Mouse (Mus musculus): Measurements from ENCODE around the gene Xrcc2. TPM values are rescaled to one million over a fixed set of nuclear protein-coding genes. Genes with fewer than 3 reads are reported as not detected.
"Not testable (repeated sequence)": the region's sequence is repeated elsewhere in the genome, so short reads cannot be mapped to it uniquely, and the experiment has no call there.

Xrcc2 gene
- total RNA-seq (2021), result 1 to 10 TPM; 1.6 to 1.8 TPM
- long read RNA-seq, experiment 1, transcript Xrcc2-201 (3 exons, 3,247 nt), result major isoform, 5 of 5 reads
- long read RNA-seq, experiment 1, partial matches to known transcripts, result 0 of 5 reads
- long read RNA-seq, experiment 1, other reads (novel, unspliced or antisense), result 0 of 5 reads
- long read RNA-seq, experiment 2, partial matches to known transcripts, result 0 of 5 reads
- long read RNA-seq, experiment 2, other reads (novel, unspliced or antisense), result 1 of 5 reads

DNA sequence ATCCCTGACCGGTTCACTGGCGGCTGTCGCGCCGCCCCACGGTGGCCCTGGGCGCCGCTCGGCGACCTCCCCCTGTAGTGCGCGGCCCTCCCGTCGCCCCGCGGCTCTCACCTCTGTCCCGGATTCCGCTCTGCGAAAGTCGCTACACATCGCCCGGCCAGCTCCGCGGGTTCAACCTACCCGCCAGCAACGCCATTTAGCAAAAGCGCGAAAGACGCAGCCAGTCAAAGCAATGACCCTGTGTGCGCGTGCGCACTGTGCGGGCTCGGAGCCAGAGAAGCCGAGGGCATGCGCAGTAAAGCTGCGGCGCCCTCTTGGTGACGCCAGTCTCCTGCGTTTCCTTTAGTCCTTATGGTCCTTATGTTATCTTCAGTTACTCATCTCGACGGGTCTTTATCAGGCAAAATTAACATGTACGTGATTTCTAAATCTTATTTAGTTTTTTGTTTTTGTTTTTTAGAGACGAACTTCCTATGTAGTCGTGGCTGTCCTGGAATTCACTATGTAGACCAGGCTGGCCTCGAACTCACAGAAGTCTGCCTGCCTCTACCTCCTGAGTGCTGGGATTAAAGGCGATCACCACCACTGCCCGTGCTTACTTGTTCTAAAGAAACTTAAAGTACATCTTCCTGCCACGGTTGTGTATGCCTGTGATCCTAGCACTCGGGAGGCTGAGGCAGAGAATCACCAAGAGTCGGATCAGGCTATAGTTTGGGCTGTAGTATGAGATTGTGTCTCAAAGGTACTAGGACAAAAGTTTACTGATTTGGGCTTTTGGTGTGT lies at the start of gene Xrcc2:
TSS of gene Xrcc2 (minus strand) at position 259 of the 783 bp plus-strand sequence.
- DNase-seq, result peak; percentile 94
- intact Hi-C loops (cut with DNase I; ENCODE audit: low total_unique reads), result no loop called here

DNA sequence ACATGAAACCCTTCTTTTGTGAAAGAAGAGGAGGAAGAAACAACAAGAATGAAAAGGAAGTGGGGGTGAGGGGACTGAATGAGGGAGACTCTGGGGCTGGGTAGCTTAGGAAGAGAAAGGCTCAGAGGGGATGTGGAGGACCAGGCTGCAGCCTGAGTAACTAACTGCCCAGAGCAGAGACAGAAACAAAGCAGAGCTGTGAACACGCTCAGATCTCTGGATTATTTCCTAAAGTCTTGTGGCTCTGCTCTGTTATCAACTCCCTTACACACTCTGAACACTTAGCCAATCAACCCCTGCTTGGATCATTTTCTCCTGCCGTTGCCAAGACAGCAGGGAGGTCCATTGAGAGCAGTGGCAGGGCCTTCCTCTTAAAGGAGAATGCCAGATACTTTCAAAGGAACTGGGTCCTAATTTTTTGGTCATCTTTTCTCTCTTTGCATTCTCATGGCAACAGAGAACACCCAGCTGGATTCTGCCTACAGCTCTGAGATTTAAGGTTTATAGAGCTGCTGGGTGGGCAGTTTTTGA lies 48.7 kb upstream of the Xrcc2 start:
- intact Hi-C loops (cut with DNase I; ENCODE audit: low total_unique reads), result no loop called here
- DNase-seq, result peak; percentile 24

- intact Hi-C loops (cut with DNase I; ENCODE audit: low total_unique reads), result no loop called here
- DNase-seq, result no peak
Observed at GRCm38 (mm10) chr5:25753556-25754235, 48.1 kb upstream of the Xrcc2 start.

DNA sequence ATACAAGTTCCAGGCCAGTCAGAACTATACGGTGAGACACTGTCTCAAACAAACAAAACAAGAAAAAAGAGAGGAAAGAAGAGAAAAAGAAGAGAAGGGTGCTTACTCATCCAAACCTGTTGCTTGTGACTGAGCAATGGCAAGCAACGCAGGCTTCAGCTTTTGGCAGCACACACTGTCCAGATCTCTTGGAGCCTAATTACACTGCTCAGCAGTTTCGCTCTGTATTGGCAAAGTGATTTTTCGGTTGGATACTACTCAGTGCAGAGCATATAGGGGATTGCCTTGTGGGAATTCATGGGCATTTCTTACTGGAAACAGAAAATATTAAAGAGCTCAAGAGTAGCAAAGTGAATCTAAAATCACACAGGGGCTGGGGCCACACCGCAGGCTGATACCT lies 47.2 kb upstream of the Xrcc2 start:
- DNase-seq, result no peak
- intact Hi-C loops (cut with DNase I; ENCODE audit: low total_unique reads), result no loop called here

- no peak for DNase-seq
- intact Hi-C loops (cut with DNase I; ENCODE audit: low total_unique reads), result no loop called here
Observed at GRCm38 (mm10) chr5:25751552-25751951, 45.9 kb upstream of the Xrcc2 start.

DNA sequence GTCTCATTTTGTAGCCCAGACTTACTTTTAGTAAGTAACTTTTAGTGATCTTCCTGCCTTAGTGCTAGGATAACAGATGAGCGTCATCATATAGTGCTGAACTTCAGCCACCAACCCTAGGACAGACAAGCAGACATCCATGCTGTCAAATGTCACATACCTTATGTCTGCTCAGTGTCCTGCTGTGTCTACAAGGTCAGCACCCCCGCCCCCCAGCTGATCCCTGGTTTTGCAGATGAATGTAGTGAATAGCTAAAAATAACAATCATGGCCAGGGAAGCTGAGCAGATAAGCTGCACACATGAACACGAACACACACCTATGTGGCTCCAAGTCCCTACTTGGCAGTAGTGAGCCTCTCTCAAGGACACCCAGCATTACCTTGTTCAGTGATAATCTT lies 43.0 kb upstream of the Xrcc2 start:
- intact Hi-C loops (cut with DNase I; ENCODE audit: low total_unique reads), result no loop called here
- DNase-seq, result no peak

DNA sequence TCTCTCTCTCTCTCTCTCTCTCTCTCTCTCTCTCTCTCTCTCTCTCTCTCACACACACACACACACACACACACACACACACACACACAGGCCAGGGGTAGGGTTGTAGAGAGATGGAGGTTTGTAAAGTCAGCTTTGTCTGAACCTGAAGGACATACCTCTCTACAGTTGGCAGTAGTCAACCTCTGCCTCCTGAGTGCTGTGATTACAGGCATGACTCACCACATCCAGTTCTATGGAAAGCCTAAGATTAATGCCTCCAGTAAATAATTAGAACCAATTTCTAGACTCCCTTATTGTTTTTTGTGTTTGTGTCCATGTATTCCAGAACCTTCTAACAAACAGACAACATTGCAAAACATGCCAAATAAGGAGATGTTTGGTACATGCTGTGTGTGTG lies 42.3 kb upstream of the Xrcc2 start:
- DNase-seq, result no peak
- intact Hi-C loops (cut with DNase I; ENCODE audit: low total_unique reads), result no loop called here

DNA sequence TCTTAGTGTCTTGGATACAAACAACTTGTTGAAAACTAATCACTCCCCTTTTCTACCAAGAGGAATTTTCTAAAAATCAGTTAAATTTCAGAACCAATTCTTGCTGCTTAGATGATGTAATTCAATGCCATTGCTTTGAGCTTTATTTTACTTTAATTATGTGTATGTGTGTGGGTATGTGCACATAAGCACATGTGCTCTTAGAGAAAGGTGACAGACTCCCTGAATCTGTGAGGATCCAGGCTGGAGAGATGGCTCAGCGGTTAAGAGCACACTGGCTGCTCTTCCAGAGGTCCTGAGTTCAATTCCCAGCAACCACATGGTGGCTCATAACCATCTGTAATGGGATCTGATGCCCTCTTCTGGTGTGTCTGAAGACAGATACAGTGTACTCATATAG lies 33.3 kb upstream of the Xrcc2 start:
- intact Hi-C loops (cut with DNase I; ENCODE audit: low total_unique reads), result loop anchor here (10.0 kb wide), 1 partner anchor 314 kb away; no protein-coding TSS in a partner anchor
- DNase-seq, result not testable (repeated sequence)

- intact Hi-C loops (cut with DNase I; ENCODE audit: low total_unique reads), result loop anchor here (10.0 kb wide), 1 partner anchor 314 kb away; no protein-coding TSS in a partner anchor
- DNase-seq, result no peak
Observed at GRCm38 (mm10) chr5:25738448-25738847, 32.8 kb upstream of the Xrcc2 start.

DNA sequence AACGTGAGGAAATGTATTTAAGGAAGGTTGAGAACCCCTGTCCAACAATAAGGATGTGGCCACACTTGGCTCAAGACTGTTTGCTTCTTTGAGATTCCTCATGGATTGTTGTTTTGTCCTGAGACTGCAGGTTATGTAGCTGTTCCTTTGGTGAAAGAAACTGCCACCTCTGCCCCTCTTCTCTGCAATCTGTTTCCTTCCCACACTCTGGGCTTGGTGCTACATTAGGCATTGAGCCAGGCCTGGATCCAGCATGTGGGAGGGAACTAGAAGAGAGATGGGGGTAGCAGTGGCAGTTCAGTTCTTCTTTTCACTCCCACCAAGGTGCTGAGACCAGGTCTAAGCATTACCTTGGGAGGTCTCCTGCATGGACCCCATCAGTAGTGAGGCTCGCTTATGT lies 30.2 kb upstream of the Xrcc2 start:
- no peak for DNase-seq
- intact Hi-C loops (cut with DNase I; ENCODE audit: low total_unique reads), result loop anchor here (10.0 kb wide), 1 partner anchor 311 kb away; no protein-coding TSS in a partner anchor

GRCm38 (mm10) chr5:25734318-25734717 lies 28.7 kb upstream of the Xrcc2 start:
- DNase-seq, result peak; percentile 16
- intact Hi-C loops (cut with DNase I; ENCODE audit: low total_unique reads), result loop anchor here (10.0 kb wide), 1 partner anchor 310 kb away; no protein-coding TSS in a partner anchor

- DNase-seq, result no peak
- intact Hi-C loops (cut with DNase I; ENCODE audit: low total_unique reads), result no loop called here
Observed at GRCm38 (mm10) chr5:25724134-25724675, 18.6 kb upstream of the Xrcc2 start.

- no peak for DNase-seq
- intact Hi-C loops (cut with DNase I; ENCODE audit: low total_unique reads), result no loop called here
Observed at GRCm38 (mm10) chr5:25723016-25723415, 17.4 kb upstream of the Xrcc2 start.

DNA sequence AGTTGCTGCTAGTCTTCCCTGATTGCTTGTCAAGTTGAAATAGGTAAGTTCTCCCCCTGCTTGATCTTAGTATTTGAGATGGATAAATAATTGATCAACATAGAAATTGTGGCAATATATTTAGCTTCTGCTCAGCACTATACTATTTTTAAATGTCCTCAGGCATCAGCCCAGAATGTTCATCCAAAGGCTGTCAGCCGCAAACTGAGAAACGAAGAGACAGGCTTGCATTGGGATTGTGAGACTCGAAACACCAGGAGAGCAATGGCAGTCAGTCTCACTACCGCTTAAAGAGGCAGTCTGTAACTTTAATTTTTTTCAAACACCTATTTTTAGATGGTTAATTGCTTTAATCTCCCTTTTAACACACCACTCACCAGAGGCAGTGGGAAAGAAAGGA lies 13.8 kb upstream of the Xrcc2 start:
- DNase-seq, result no peak
- intact Hi-C loops (cut with DNase I; ENCODE audit: low total_unique reads), result no loop called here

DNA sequence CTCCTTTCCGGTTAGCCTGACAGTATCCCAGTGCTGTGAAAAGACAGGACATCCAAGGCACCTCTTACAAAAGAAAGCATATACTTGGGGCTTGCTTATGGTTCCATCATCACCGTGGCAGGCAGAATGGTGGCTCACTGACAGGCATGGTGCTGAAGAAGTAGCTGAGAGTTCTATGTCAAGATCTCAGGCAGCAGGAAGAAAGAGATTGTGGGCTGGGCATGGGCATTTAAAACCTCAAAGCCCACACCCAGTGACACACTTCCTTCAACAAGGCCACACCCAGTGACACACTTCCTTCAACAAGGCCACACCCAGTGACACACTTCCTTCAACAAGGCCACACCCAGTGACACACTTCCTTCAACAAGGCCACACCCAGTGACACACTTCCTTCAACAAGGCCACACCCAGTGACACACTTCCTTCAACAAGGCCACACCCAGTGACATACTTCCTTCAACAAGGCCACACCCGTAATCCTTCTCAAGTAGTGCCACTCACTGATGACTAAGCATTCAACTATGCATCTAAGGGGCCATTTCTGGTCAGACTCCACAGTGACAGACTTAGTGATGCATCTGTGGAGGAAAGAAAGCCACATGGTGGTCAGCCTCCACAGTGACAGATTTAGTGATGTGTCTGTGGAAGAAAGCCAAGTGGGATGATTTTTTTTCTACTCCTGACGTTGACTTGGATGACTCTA lies 7.5 kb upstream of the Xrcc2 start:
- intact Hi-C loops (cut with DNase I; ENCODE audit: low total_unique reads); DNase-seq: not testable (repeated sequence)

- intact Hi-C loops (cut with DNase I; ENCODE audit: low total_unique reads), result no loop called here
- DNase-seq, result no peak
Observed at GRCm38 (mm10) chr5:25704702-25705566, 691 bp downstream of the Xrcc2 start.

- DNase-seq, result no peak
- intact Hi-C loops (cut with DNase I; ENCODE audit: low total_unique reads), result no loop called here
Observed at GRCm38 (mm10) chr5:25697941-25698340, 7.7 kb downstream of the Xrcc2 start.

GRCm38 (mm10) chr5:25696256-25696655 lies 9.4 kb downstream of the Xrcc2 start:
- intact Hi-C loops (cut with DNase I; ENCODE audit: low total_unique reads), result no loop called here

More at GRCm38 (mm10) chr5:25696256-25696655, 9.4 kb downstream of the Xrcc2 start:
- DNase-seq, result no peak

Data from gastrocnemius, postnatal 14 days (tissue).